Mouse (Mus musculus): ENCODE results near the gene Coro6.

DNA sequence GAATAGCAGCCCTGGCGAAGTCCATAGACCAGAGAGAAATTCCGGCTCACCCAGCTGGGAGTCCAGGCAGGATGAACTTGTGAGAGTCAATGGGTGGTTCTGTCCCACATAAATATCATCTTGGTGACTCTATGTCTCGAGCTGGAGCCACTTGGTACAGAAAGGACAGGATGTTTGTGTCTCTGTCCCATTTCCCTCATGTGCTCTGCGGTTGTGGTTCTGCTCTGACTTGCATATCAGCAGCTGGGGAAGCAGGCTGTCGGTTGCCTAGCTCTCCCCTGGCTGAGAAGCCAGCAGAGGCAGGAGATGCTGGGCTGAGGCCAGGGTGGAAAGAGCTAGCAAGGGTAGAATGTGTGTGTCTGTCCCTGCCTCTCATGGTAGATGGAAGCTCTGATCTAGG lies 56.8 kb downstream of the Coro6 start, which contains the start of gene Gm10392:
- TF ChIP-seq CTCF (IDR thresholded peaks at IDR 0.05; ENCODE audit: control insufficient read depth, insufficient read depth, insufficient replicate concordance, low read depth, low read length) = no peak
- no peak for TF ChIP-seq POLR2A (IDR thresholded peaks at IDR 0.05; ENCODE audit: control insufficient read depth, low read depth, low read length)

Measured in testis, adult 2 months (tissue).